Mouse (Mus musculus): Measurements from ENCODE around the gene Tspan11.
A peak's percentile ranks its signal among the peaks of the same experiment; 100 is the strongest.

Gene Tspan11

DNA sequence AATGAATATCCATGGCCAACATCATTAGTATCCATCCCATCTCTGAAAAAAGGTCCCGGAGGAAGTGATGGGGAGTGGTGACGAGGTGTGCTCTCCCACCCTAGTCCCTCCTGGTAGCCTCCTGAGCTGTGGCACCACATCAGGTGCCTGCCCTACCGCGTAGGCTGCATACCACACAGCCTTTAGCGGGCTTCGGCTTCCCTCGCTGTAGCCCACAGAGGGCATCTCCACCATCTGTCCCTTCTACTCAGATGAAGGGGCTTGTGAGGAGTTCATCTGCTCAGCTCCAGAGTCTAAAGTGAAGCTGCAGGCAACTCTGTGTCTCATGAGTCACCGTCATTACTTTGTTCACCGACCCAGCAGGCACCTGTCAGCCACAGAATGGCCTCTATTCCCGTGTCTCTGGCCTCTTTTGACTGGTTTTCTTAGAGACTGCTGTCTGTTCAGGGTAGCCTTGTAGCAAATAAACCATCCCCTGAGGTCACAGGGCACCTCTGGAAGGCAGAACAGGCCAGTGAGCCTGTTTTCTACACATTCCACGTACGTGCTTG, 101.6 kb downstream of the Tspan11 start:
- peak; percentile 11; the same call in 1 of the 2 replicates for ATAC-seq (ENCODE audit: low TSS enrichment)

GRCm38 (mm10) chr6:127989624-127990212, 102.3 kb downstream of the Tspan11 start:
- peak; percentile 82 for ATAC-seq (ENCODE audit: low TSS enrichment)

DNA sequence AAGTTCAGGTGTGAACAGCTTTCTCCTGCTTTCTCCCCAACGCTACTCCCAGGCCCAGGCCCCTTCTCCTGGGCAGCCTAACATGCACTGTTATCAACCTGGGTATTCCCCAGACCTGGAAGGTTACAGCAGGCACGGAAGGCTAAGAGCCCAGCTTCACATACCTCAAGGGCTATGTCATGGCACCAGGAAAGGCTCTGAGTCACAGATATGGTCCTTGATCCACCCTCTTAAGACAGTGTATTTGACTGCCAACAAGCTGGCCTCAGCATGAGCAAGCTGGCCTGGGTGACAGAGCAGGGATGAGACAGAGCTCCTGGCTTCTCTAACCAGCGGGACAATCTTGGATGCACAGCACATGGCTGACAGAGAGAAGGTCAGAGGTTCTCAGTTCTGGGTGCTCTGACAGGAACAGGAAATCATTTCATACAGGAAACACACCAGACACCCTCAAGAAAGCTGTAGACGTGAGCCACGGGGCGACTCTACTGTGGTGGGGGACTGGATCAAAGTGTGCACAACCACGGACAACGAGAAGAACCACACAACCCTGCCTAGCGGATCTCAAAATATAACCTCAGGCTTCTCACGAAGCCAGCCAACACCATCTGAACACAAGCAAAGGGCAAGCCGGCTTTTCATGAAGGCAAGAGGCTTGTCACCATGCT, 104.3 kb downstream of the Tspan11 start:
- ATAC-seq (ENCODE audit: low TSS enrichment) = no peak

- ATAC-seq (ENCODE audit: low TSS enrichment) = no peak
Observed at GRCm38 (mm10) chr6:127992993-127993392, 105.6 kb downstream of the Tspan11 start.

- no peak for ATAC-seq (ENCODE audit: low TSS enrichment)
Observed at GRCm38 (mm10) chr6:127996928-127997327, 109.5 kb downstream of the Tspan11 start.

DNA sequence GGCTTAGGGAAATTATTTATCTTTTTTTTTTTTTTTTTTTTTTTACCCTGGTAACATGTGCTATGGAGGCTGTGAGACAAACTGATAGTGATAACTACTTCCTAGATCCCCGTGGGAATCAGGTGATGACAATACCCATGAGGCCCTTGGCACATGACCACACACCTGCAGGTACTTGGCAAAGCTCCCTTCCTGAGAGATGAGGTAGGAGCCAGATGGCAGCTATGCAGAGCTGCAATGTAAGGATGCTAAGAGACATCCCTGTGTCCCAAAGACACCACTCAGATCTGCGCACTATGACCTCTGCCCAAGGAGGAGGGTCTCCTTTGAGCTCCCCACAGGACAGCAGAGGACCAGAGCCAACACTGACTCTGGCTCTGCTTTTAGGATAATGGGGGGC, 111.7 kb downstream of the Tspan11 start:
- ATAC-seq (ENCODE audit: low TSS enrichment) = no peak

DNA sequence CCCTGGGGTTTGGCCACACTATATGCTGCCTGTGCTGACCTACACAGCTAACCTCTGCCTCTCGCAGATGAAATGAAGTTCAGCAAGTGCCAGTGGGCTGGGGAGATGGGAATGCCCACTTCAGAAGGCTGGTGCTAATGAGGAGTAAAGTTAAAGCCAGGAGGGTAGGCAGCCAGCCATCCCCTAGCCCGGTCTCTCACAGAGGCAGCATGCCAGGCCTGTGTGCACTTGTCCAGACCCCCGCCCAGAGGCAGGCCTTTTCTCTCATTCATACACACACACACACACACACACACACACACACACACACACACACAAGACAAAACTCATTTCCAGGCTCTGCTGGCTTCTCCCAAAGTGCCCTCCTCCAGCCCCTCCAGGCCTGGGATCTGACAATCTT, 113.4 kb downstream of the Tspan11 start:
- ATAC-seq (ENCODE audit: low TSS enrichment) = no peak

DNA sequence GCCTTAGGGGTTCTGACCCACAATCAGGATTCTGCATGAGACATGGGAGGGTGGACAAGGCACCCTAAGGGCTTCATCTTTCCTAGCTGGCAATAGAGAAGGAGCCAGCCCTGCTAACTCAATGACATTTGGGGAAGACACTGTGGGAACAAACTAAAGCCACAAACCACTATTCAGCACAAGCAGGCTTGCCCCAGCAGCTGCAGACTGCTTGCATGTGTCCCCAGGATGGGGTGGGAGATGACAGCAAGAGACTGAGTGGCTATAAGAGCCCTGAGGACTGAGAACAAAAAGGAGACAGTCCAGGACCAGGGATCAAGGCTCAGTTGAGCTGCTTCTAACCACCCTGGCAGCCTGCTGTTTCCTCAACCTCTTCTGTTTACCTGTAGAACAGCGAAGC, 114.2 kb downstream of the Tspan11 start:
- no peak for ATAC-seq (ENCODE audit: low TSS enrichment)

DNA sequence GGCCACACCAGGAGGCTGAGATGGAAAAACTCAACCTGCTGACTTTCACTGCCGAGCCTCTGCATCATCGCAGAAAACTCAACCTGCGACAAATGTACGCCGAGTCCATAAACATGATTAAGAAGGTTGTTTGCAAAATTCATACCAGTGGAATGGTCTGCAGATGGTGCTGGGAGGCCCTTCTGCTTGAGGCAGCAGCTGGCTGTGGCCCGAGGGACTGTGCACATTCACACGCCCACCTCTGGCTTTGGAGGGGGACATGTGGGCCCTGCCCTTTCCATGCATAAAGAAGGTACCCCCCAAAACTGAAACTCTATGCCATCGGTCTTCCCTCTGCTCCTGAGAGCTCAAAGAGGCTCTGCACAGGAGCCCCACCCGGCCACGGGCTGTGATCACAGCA, 114.7 kb downstream of the Tspan11 start:
- ATAC-seq (ENCODE audit: low TSS enrichment) = no peak

- ATAC-seq (ENCODE audit: low TSS enrichment) = no peak
Observed at GRCm38 (mm10) chr6:128002667-128003066, 115.3 kb downstream of the Tspan11 start.

- 0 out of 2 replicates have a peak, but pooled peaks have one; percentile 9 for ATAC-seq (ENCODE audit: low TSS enrichment)
Observed at GRCm38 (mm10) chr6:128003542-128003941, 116.2 kb downstream of the Tspan11 start.
